Mouse (Mus musculus) cerebellum, adult 2 months (tissue): ENCODE data around the gene Garnl3. TPM values are rescaled to one million over a fixed set of nuclear protein-coding genes. Genes with fewer than 3 reads are reported as not detected.

Experiments
- DNase-seq, 2 experiments: peaks; one replicate each; pipeline ENCODE4 v3.0.0; 2021
- H3K27ac ChIP-seq: fragments of 200-500 bp; 2 replicates; pipeline ENCODE4 v1.5.1; 2012; ENCODE audit warnings: low read length, control low read depth, inconsistent platforms; ENCODE audit not compliant: insufficient read depth
- H3K27me3 ChIP-seq: fragments of 200-500 bp; 2 replicates; pipeline ENCODE4 v1.6.1; 2012; ENCODE audit warnings: inconsistent platforms, mild to moderate bottlenecking, low read length, moderate library complexity; ENCODE audit not compliant: control insufficient read depth, insufficient read depth
- H3K4me1 ChIP-seq: fragments of 200-500 bp; 2 replicates; pipeline ENCODE4 v1.6.1; 2011; ENCODE audit warnings: low read length; ENCODE audit not compliant: control insufficient read depth, insufficient read depth
- H3K4me3 ChIP-seq: fragments of 200-500 bp; replicated peaks from 2 replicates; pipeline ENCODE3; 2011; ENCODE audit warnings: mild to moderate bottlenecking, low read depth, low read length, control low read depth; ENCODE audit not compliant: insufficient read depth
- CTCF ChIP-seq: fragments of 200-500 bp; IDR thresholded peaks from 2 replicates; pipeline ENCODE4 v1.5.1; 2011; ENCODE audit warnings: low read depth, mild to moderate bottlenecking, control low read depth, low read length, moderate library complexity, borderline replicate concordance; ENCODE audit not compliant: insufficient read depth
- POLR2A ChIP-seq: fragments of 200-500 bp; IDR thresholded peaks from 2 replicates; pipeline ENCODE4 v1.6.1; 2011; ENCODE audit warnings: low read length, control low read depth, borderline replicate concordance; ENCODE audit not compliant: insufficient read depth
- whole genome bisulfite sequencing: fragments of 180-500 bp; shearing (Covaris S2); methylation state at CpG from one replicate; pipeline ENCODE4 v1.1.7; 2018; 5-methylcytosine and 5-hydroxymethylcytosine counted together
- polyA plus RNA-seq: library from polyadenylated mRNA; depleted of rRNA; stranded (reverse); fragments of >200 nt; gene quantifications from 2 replicates; pipeline ENCODE4 v1.2.3, GENCODE M21; 2012; rRNA removed

Gene Garnl3
- 120 and 133 TPM in 2 replicates for polyA plus RNA-seq

- no peak within 1 kb of the TSS for H3K27ac ChIP-seq
- WGBS, result 1% methylated on average over 22 of the region's 22 CpGs
- TF ChIP-seq CTCF (peak; percentile 79), POLR2A (no peak)
- no peaks in the 10 kb centered on the region for H3K27me3 ChIP-seq
- peak; percentile 65 to 69 for DNase-seq
- H3K4me1 ChIP-seq, result peaks cover 5% of the 10 kb centered on the region
- peak within 1 kb of the TSS; percentile 72 for H3K4me3 ChIP-seq
These were observed at the start of gene Garnl3 for GRCm38 (mm10) chr2:33131500-33132092. Gene Garnl3, minus strand, starts transcription at chr2:33131654.

- 61% methylated on average over 16 of the region's 16 CpGs for WGBS
- no peak overlapping the region for H3K27ac ChIP-seq
- DNase-seq, result no peak
- TF ChIP-seq POLR2A (no peak), CTCF (no peak)
- H3K4me1 ChIP-seq, result peaks cover 32% of the 10 kb centered on the region
- H3K4me3 ChIP-seq, result no peak overlapping the region
- no peaks in the 10 kb centered on the region for H3K27me3 ChIP-seq
These were observed 48.6 kb upstream of the Garnl3 start for GRCm38 (mm10) chr2:33179930-33180630.

GRCm38 (mm10) chr2:33179171-33179929 is 47.9 kb upstream of the Garnl3 start:
- 62% methylated on average over 14 of the region's 14 CpGs for WGBS
- H3K27me3 ChIP-seq, result no peaks in the 10 kb centered on the region
- DNase-seq, result no peak
- no peak for TF ChIP-seq POLR2A
- no peak for TF ChIP-seq CTCF
- no peak overlapping the region for H3K27ac ChIP-seq
- peaks cover 29% of the 10 kb centered on the region for H3K4me1 ChIP-seq
- H3K4me3 ChIP-seq, result no peak overlapping the region

GRCm38 (mm10) chr2:33178243-33178932 is 46.9 kb upstream of the Garnl3 start:
- 20% methylated on average over 11 of the region's 11 CpGs for whole genome bisulfite sequencing
- H3K27me3 ChIP-seq, result no peaks in the 10 kb centered on the region
- H3K4me3 ChIP-seq, result no peak overlapping the region
- H3K4me1 ChIP-seq, result peaks cover 29% of the 10 kb centered on the region
- H3K27ac ChIP-seq, result no peak overlapping the region
- TF ChIP-seq POLR2A (no peak), CTCF (no peak)
- peak; percentile 77 to 85 for DNase-seq

- peaks cover 34% of the 10 kb centered on the region for H3K4me1 ChIP-seq
- no peaks in the 10 kb centered on the region for H3K27me3 ChIP-seq
- TF ChIP-seq POLR2A, result no peak
- TF ChIP-seq CTCF, result no peak
- DNase-seq, result no peak
- WGBS, result 88% methylated on average over 12 of the region's 12 CpGs
- H3K4me3 ChIP-seq, result no peak overlapping the region
- H3K27ac ChIP-seq, result no peak overlapping the region
These were observed 46.2 kb upstream of the Garnl3 start for GRCm38 (mm10) chr2:33177443-33178242.

- Histone ChIP-seq H3K27me3 (no peaks in the 10 kb centered on the region), H3K4me3 (no peak overlapping the region), H3K4me1 (peaks cover 34% of the 10 kb centered on the region), H3K27ac (no peak overlapping the region)
- TF ChIP-seq CTCF (no peak), POLR2A (no peak)
- no peak for DNase-seq
- WGBS, result 56% methylated on average over 2 of the region's 2 CpGs
These were observed 45.5 kb upstream of the Garnl3 start for GRCm38 (mm10) chr2:33176921-33177320.

GRCm38 (mm10) chr2:33176516-33176915 is 45.1 kb upstream of the Garnl3 start:
- TF ChIP-seq CTCF, result no peak
- TF ChIP-seq POLR2A, result no peak
- DNase-seq, result no peak
- no peak overlapping the region for H3K27ac ChIP-seq
- WGBS, result 59% methylated on average over 7 of the region's 7 CpGs
- H3K27me3 ChIP-seq, result no peaks in the 10 kb centered on the region
- no peak overlapping the region for H3K4me3 ChIP-seq
- H3K4me1 ChIP-seq, result peaks cover 34% of the 10 kb centered on the region
